Mouse (Mus musculus): ENCODE data around the gene Mtfr2.

DNA sequence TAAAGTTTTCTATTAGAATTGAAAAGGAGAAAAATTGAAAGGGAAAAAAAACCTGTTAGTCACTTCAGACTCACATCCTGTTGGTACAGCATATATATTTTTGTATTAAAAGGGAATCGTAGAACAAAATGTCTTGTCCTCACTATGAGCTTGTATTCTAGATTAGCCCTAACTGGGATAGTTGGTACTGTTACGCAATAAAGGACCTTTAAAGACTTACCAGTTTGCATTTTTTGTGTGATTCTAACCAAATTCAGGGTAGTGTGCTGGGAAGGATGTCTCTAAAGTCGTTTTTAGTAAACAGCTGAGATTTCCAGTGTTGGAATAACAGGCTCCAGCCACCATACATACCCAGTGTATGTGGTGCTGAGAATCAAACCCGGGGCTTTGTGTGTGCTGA lies 33.6 kb upstream of the Mtfr2 start:
- no peak for TF ChIP-seq CTCF (IDR thresholded peaks at IDR 0.05 in 2 of 3, conservative IDR thresholded peaks at IDR 0.05 in 1 of 3; ENCODE audit: control insufficient read depth in 1 of 3, insufficient read depth in 1 of 3, low read depth in 2 of 3, low read length in 3 of 3, poor library complexity in 1 of 3, severe bottlenecking in 1 of 3)
- no peak for TF ChIP-seq GATA1 (IDR thresholded peaks at IDR 0.05; ENCODE audit: low read depth, low read length)
